Mouse (Mus musculus) cerebellum, adult 11-12 months (tissue): Measurements from ENCODE around the gene Sepsecs.
"Not testable (repeated sequence)": the region's sequence is repeated elsewhere in the genome, so short reads cannot be mapped to it uniquely, and the experiment has no call there.

Experiments
- DNase-seq: peaks from one replicate; pipeline ENCODE4 v3.0.0; 2022

The Sepsecs gene

DNA sequence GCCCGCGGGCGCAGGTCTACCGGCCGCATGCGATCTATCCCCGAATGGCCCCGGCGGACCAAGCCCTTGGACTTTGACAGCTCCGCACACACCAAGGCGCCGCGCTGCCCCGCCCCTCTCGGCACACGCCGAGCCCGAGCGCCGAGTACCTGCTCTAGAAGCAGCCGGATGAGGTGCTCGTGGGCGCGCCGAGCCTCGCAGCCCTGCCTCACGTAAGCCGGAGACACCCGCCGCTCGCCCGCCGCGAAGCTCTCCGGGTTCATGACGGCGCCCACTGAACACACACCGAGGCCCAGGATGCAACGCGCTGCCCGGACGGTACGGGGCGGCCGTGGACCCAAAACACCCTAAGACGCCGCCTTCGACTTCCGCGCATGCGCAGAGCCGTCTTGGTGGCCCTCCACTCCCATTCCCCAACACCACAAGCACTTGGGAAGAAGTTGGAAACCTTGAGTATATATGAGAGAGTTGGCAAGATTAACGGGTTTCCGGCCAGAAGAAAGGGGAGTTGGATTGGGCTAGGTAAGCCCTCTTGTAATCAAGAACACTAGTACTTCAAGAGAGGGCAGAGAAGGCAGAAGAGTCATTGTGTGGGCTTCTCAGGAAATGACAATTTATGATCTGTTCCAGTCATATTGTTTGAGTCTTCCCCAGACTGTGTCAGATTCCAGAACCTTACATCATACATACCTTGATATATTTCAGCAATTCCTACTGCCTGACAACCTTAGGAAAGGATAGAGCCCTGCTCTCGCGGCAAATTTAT, at the start of gene Sepsecs:
TSS of gene Sepsecs (minus strand) at position 283 of the 766 bp plus-strand sequence.
- peak; percentile 91 for DNase-seq

DNA sequence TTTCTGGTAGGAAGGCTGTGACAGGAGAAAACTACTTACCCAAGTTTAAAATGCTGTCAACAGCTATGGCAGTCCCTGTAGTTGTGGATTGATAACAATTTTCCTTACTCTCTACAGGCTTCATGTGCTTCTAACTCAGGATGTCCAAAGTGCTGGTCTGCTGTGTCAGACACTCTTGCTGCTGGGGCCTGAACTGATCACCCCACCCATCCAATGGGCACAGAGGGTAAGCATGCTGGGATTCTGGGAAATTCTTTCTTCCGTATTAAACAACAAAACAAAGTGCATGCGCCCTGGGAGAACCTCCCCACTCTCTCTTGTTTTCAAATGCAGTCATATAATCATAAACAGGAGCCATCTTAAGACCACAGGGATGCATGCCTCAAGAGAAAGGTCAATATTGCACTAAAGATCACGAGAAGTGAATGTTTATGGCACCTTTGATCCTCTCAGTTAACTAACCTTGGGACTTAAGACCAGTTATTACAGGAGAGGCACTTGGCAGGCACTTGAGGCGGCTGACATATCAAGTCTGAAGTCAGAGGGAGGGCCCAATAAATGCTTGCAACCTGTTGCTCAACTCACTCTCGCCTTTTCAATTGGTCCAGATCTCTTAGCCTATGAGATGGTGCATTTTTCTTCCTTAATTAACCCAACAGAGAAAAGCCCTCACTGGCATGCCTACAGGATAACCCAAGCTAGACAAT, 47.4 kb upstream of the Sepsecs start:
- no peak for DNase-seq

DNA sequence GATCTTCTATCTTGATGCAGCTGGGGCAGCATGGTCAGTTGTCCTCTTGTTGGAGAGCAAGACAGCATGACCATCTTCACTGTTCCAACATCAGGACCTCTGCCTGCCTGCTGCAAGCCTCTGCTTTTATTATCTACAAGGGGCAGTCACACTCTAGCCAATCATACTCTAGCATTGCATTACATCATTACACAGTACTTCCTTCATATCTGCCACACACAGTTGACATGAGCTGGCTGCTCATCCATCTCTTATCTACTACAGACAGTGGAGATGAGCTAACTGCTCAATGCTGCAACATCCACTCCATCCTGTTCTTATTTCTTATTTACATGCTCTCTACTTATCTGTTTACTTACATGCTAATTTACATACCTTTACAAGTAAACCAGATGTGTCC, 43.2 kb upstream of the Sepsecs start:
- DNase-seq = no peak

DNA sequence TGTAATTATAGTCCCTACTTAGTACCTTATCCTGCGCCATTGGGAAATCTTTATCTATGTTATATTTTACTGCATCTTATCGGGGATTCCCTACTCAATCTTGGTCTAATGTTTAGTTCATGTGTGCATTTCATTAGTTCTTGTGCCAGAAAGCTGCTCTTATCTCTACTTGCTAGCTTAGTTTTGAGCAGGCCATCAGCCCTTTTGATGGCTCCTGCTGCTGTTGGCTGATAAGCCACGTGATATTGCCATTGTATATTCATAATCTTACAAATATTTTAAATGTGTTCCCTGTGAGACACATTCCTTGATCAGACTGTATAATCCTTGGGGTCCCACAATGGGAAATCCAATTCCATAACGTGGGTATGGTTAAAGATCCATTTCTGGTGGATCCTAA, 35.1 kb upstream of the Sepsecs start:
- no peak for DNase-seq

DNA sequence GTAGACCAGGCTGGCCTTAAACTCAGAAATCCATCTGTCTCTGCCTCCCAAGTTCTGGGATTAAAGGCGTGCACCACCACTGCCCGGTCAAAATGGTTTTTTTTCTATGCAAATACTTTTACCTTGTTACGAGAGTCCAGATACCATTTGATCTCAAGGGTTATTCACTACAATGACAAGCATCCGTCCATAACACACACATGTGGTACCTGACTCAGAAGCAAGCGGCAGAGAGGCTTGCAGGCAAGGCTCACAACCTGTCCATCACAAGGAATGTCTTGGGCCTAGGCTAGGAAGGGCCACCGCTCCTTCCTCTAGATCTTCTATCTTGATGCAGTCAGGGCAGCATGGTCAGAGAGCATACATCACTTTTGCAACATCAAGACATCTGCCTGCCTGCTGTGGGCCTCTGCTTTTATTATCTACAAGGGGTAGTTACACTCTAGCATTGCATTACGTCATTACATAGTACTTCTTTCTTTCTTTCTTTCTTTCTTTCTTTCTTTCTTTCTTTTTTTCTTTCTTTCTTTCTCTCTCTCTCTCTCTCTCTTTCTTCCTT, 28.5 kb upstream of the Sepsecs start:
- not testable (repeated sequence) for DNase-seq

DNA sequence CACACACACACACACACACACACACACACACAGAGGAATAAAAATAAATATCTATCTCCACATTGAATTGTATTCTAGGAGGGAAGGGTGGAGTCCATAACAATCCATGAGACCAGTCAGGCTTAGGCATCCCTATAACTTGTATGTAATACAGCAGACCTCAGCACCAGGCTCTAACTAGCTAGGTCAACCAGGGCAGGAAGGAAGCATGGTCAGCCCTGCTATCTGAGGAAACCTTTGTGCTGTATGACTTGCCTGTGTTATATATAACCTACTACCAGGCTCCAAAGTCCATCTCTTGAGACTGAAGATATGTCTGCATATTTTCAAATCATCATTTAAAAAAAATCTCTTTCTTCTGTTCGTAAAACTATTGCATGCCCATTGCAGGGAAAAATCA, 27.8 kb upstream of the Sepsecs start:
- no peak for DNase-seq

DNA sequence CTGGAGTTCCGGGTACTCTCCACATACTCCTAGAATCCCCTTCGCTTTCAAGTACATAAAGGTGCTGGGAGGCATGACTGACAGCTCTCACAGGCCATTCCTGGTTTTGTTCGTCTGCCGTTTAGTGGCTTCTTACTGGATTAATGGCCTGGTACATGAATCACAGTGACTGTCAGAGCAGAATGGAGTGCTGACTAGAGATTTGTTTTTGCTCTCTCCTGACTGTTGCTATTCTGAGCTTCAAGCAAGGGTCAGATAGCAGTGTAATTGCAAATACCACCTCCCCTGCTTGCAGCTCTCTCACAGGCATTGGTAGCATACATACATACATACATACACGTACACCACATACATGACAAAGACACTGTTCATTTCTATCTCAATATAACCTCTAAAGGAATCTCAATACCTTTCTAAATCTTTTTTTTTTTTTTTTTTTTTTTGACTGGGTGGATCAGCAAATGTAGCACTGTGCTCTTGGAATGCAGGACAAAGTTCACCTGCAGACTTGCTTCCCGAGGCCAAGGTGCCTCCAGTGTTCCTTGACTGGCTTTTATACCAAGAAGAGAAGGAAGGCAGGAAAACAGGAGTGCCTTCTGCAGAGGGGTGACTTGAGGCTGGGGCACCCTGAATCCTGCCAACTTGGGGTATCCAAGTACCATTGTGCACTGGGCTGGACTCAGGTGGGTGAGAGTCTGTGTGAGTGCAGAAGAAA, 18.4 kb upstream of the Sepsecs start:
- no peak for DNase-seq

DNA sequence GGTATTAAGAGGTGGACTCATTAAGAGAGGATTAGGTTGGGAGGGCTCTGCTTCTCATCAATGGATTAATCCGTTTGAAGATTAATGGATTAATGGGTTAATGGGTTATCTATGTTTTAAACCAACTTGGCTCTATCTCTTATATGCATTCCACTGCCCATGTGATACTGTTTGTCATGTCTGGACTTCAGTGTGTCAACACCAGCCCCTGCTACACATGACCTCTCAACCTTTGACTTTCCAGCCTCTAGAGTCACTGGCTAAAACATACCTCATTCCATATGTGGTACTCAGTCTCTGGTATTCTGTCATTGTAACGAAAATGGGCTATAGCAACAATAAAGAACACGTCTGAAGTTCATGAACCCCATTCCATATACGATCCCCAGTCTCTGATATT, 11.6 kb upstream of the Sepsecs start:
- DNase-seq = no peak

DNA sequence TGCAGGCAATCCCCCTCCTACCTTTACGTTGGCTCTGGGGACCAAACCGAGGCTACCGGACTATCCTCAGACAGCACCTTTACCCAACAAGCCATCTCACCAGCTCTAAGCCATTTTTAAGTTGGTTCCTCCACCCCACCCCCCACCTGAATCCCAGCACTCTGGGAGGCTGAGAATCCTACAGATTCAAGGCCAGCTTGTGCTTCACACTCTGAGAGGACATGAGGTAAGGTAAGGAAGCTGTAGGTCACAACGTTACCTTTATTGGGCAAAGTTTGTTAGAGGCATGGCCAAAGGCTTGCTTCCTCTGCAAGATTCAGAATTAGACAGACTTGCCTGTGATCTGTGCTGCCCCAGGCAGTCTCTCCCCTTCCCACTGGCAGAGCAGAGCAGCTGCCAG, 10.7 kb upstream of the Sepsecs start:
- DNase-seq = no peak

DNA sequence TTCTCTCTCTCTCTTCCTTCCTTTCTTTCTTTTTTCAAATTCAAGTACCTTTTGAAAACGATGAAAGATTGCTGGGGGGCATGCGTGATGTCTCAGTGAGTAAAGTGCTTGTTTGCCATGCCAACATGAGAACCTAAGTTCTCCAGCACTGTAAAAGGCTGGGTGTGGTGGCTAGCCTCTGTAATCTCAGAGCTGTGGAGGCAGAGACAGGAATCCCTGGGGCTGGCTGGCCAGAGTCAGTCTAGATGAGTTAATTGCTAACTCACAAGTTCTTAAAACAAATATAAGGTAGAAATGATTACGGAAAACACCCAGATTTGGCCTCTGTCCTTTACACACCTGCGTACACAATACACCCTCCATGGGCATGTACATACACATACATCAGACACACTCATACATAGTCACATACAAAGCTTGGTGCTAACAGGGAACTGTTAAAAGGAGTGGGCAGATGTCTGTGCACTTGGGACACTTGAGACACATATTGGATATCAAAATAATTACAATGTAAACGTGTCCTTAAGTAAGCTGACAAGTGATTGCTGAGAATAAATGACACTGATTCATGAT, 9.1 kb upstream of the Sepsecs start:
- no peak for DNase-seq

DNA sequence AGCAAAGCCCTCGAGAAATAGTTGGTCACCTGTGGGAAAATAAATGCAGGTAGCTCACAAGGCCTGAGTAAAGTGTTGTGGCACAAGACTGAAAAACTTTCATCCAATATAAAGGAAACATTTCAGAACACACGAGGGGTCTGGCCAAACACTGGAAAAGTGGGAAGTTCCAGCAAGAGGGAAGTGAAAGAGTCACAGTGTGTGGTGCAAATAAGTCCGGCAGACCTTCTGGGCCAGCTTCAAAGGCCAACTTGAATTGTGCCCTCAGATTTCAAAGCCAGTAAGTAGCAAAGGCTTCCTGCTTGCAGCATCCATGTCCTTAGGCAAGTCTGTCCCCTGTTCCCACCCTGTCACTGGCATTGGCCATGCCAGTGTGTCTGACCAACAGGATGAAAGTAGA, 7.6 kb upstream of the Sepsecs start:
- DNase-seq = no peak

DNA sequence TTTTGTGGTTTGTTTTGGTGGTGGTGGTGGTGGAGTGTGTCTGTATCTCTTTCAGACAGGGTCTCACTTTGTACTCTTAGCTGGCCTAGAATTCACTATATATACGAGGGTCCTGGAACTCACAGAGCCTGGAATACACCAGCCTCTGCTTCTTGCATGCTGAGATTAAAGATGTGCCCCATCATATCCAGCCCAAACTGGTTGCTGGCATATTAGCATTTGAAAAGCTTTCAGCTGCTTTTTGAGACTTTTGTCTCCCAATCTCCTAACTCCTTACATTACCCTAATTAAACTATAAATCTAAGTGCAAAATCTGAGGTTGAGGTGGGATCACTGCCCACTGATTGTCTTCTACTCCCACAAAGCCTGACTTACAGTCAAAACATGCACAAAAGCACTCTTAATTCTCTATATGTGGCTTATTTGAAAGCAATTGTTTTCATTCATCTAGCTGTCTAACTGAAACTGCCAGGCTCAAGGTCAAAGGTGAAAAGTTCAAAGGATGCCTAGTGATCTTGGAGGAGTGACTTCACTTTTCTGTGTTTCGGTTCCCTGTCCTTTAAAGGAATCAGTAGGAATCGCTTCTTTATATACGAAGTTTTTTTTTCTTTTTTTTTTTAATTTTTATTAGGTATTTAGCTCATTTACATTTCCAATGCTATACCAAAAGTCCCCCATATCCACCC, 5.0 kb upstream of the Sepsecs start:
- DNase-seq = no peak

DNA sequence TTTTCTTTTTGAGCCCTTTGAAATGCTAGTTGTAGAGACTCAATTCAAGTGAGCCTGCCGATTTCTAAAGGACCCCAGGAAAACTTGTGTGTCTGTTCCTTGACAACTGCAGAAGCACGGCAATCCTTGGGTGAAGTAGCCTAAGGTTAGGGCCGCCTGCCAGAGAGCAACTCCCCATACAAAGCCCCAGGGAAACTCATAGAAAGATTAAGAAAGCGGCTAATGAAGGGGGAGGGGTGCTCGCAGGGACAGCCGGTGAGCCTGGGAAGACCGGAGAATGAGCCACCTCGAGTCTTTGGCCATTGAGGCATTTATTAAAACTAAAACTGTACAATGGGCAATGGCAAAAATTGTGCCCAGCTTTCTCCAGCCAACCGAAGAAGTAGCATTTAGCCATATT, 3.8 kb upstream of the Sepsecs start:
- no peak for DNase-seq

DNA sequence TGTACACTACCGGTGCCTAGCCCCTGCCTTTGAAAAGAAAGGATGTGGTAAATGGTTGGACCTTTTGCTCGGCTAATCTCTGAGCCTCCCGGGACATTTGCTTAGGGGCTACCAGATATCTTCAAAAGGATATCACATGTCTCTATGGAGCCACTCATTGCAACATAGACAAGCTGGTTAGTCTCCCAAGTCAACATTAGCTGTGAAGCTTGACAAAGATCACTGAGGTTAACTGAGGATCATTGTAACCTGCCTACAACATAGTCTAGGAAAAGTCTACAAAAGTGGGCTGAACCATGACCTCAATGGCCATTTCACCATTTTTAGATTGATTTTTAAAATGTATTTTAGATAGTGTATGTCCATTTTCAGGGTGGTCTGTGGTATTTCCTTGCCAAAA, 1.2 kb upstream of the Sepsecs start:
- DNase-seq = no peak

DNA sequence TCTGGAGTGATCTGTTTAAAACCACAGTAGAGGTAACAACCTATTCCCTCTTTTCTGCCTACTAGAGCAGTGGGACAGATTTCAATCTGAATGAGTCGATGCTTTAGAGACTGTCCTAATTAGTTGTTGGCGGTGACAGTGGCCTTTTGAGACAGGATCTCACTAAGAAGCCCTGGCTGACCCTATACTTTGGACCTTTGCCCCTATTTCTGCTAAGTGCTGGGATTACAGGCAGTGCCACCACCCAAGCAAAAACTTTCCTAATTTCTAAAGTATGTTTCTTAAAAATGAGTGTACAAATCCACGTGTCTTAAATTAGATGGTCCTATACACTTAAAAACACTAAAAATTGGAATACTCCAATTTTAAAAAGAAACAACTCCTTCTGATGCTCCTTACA, 2.7 kb downstream of the Sepsecs start:
- DNase-seq = no peak

DNA sequence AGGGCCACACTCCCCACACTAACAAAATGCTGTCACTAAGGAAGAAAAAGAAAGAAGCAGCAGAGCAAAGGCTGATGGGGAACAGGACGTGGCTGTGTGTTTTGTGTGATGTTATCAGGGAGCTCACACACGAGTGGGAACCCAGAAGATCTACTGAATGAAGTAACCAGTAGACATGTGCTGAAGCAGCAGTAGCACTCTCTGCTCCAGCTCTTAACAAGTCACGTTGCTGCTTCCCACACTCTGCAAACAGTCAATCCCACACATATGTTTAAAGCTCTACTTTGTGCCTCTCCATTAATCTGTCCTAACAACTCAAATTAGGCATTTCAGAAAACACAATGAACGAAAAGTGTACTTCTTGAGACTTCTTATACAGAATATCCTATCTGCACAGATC, 11.6 kb downstream of the Sepsecs start:
- DNase-seq = no peak

DNA sequence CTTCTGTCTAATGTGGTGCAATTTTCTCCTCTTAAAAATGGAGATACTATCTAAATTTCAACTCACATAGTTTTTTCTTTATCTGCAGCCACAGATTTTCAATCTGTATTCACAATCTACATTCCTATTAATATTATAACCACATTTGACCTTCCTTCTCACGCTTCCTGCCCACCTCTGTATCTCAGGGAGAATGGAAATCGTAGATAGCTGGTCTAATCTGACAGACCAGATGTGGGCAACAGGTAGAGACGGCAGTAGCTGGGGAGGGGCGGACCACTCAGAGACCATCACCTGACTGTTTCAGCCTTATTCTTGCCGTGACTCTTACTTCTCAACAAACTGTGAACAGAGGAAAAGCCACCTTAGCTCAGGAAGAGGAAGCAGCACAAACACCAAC, 12.2 kb downstream of the Sepsecs start:
- DNase-seq = no peak

DNA sequence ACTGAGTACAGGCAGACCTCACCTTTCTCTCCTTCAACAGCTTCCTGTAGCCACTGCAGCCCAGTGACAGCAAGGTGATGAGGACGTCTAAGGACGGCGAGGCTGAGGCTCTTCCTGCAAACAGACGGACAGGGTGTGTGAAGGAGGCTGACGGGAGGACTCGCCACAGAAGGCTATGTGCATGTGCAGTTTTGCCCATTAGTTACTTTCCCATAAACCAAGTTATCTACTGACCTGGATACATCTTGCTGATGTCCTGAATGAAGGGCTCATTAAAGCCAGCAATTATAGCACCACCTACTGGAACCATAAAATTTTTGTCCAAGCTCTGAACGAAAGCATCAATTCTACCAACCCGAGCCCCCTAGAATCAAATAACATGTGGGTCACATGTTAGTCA, 13.5 kb downstream of the Sepsecs start:
- no peak for DNase-seq

DNA sequence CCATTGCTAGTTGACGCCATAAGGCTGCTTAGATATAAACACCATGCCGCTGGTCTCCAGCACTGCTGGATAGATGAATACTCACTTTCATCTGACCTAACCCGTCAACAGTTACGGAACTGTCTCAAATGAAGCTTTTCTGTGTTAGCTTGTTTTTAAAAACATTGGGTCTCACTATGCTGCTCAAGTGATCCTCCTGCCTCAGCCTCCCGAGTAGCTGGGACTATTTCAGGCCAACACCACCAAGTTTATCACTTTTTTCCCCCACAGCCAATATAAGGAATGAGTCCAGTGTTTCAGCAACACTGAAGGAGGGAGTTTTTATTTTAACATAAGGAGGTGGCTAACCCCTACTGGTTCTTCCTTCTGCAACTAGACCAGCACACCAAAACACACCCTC, 14.5 kb downstream of the Sepsecs start:
- DNase-seq = no peak

DNA sequence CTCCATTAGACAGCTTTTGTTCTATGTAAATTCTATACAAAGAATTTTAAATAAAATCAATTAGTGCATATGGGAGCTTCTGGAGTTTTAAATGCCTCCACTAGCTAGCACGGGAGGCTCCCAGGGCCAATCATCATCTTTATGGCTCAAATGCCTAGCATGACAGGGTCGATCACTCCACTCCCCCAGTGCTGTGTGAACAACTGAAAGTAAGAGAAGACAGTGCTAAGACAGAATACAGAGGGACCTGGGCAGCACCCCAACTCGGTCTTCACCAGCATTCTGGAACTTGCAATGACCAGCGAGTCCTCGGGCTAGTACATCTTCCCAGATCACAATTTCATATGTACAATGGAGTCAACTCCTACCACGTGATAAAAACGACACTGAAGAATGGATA, 16.9 kb downstream of the Sepsecs start:
- no peak for DNase-seq

DNA sequence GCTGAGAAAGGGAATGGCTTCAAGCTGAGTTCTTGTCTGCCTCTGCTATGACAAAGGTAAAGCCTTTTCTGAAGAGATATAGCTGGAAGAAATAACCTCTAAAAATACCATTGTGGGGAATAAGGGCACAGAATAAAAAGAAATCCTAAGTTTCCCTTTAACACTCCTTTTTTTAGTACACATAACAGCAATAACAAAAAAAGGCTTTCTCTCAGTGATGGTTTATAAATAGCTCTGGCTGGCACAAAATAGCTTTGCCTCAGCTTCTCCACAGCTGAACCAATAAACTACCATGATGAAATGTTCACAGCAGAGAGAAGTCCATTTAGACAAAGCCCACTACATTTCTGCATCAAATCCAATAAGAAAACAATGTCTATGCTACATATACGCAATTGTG, 17.4 kb downstream of the Sepsecs start:
- DNase-seq = no peak

DNA sequence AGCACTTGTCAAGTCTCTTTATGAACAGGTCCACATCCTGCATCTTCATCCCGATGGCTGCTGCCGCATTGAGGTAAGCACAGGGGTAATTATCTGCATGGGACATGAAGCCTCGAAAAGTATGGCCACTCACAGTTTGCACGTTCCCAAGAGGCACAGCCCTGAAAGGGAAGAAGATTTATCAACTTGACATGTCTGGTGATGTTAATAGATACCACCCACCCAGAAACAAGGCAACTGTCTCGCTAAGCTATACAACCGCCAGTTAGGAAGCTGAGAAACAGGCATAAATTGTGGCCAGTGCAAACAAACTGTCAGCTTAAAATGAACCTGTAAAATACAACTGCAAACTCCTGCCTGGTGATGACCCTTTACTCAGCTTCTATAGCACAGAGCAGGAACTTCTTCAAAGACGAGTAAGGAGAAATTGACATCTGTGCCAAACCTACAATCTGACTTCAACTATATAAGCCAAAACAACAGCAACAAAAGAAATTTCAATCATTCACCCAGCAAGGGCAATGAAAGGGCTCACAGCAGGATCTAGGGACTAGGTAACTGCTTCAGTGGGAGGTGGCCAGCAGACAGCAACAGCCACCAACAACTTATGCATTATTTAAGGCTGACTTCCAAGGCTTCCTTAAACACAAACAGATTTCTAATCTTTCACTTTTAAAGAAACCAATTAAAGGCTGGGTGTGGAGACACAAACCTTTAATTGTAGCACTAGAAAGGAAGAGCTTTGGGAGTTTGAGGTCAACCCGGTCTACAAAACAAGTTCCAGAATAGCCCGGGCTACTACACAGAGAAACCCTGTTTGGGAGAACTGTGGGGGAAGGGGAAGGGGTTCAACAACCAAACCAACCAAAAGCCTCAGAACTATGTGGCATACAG, 25.3 kb downstream of the Sepsecs start:
- DNase-seq = no peak
